Mouse (Mus musculus) embryonic facial prominence, embryonic 15.5 days (tissue): ENCODE measurements around the gene Sec14l2. TPM values are rescaled to one million over a fixed set of nuclear protein-coding genes. Genes with fewer than 3 reads are reported as not detected.

ENCODE experiments used
- microRNA-seq: library from miRNA; unstranded; fragments of <30 nt; microRNA quantifications from one replicate; pipeline ENCODE4, GENCODE M21; 2016; ENCODE audit warnings: borderline number of aligned reads
- polyA plus RNA-seq: library from polyadenylated mRNA; unstranded; fragments of >200 nt; fragmentation: Nextera tagmentation; extraction: Ambion mirVana; gene quantifications from 2 replicates; pipeline ENCODE4 v1.2.1, GENCODE M21; 2015

The Sec14l2 gene
- polyA plus RNA-seq, 1 experiment from 2014 or later, result 4.7 TPM

Small RNA genes within 50 kb of the gene (microRNA-seq; reads per million reads assigned to microRNA genes)
- 3.6 reads per million, percentile 16 among the genes with 10 or more reads in this experiment for gene Mir3060

Other genes with a start within 250 kb of the Sec14l2 start
- 0.49 and 1.2 TPM in 2 replicates for gene 4921536K21Rik, start 228.3 kb downstream of the Sec14l2 start, polyA plus RNA-seq
- 9.1 and 12.6 TPM in 2 replicates for gene Dusp18, start 228.2 kb downstream of the Sec14l2 start, polyA plus RNA-seq
- gene Slc35e4, start 208.8 kb downstream of the Sec14l2 start, polyA plus RNA-seq, result 9.4 and 9.9 TPM in 2 replicates
- 48.5 and 55.9 TPM in 2 replicates for gene Tcn2, start 191.3 kb downstream of the Sec14l2 start, polyA plus RNA-seq
- gene Pes1, start 159.4 kb downstream of the Sec14l2 start, polyA plus RNA-seq, result 72.7 and 72.9 TPM in 2 replicates
- gene 4930556J24Rik, start 146.6 kb downstream of the Sec14l2 start, polyA plus RNA-seq, result 0.24 and 0.37 TPM in 2 replicates
- 2.4 and 3.7 TPM in 2 replicates for gene Gal3st1, start 139.8 kb downstream of the Sec14l2 start, polyA plus RNA-seq
- gene Sec14l4, start 92.0 kb downstream of the Sec14l2 start, polyA plus RNA-seq, result 0.81 and 0.94 TPM in 2 replicates
- gene Sec14l3, start 58.6 kb downstream of the Sec14l2 start, polyA plus RNA-seq, result 9.1 and 16.1 TPM in 2 replicates
- gene Mtfp1, start 28.0 kb downstream of the Sec14l2 start, polyA plus RNA-seq, result 5.6 and 5.9 TPM in 2 replicates
- gene Rnf215, start 11.8 kb upstream of the Sec14l2 start, polyA plus RNA-seq, result 38.2 and 39.7 TPM in 2 replicates
- 14.4 and 16.6 TPM in 2 replicates for gene Ccdc157, start 36.9 kb upstream of the Sec14l2 start, polyA plus RNA-seq
- 50.5 and 57.7 TPM in 2 replicates for gene Sf3a1, start 36.9 kb upstream of the Sec14l2 start, polyA plus RNA-seq
- gene Tbc1d10a, start 63.4 kb upstream of the Sec14l2 start, polyA plus RNA-seq, result 56.1 and 56.2 TPM in 2 replicates
- gene Castor1, start 94.8 kb upstream of the Sec14l2 start, polyA plus RNA-seq, result 13.1 and 14.0 TPM in 2 replicates
- gene Osm, start 113.0 kb upstream of the Sec14l2 start, polyA plus RNA-seq, result 0.20 and 0.21 TPM in 2 replicates
- gene Lif, start 134.1 kb upstream of the Sec14l2 start, polyA plus RNA-seq, result 0.32 and 0.67 TPM in 2 replicates